Mouse (Mus musculus): Measurements from ENCODE around the gene Nell1.

DNA sequence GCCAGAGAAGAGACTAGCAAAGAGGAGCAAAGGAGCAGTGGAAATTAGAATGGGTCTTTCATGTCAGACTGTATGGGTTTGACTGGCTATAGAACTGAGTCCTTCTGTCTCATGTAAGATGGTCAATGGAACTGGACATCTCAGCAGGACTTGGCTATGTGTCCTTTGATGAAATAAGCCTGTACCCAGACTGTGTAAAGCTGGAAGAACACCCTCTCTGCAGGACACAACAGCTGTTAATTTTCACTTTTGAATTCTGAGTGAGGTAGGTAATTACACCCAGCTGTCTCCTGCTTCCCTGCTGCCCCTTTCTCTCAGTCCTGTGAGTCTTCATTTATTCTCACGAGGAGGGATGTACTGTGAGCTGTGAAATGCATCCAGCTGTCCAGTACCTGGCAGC lies 895.5 kb downstream of the Nell1 start:
- no peak for TF ChIP-seq CTCF (IDR thresholded peaks at IDR 0.05; ENCODE audit: low read depth)
- TF ChIP-seq EP300 (IDR thresholded peaks at IDR 0.05; ENCODE audit: low read depth): no peak
